Mouse (Mus musculus) midbrain, embryonic 15.5 days (tissue): ENCODE data around the gene Tbk1. TPM values are rescaled to one million over a fixed set of nuclear protein-coding genes. Genes with fewer than 3 reads are reported as not detected.

Source experiments
- ATAC-seq: fragments of 200-750 bp; cut with Nextera tagmentation; replicated peaks from 2 replicates; pipeline ENCODE4 v1.8.0; 2017; ENCODE audit warnings: moderate TSS enrichment
- H3K27ac ChIP-seq: fragments of 300-500 bp; sonication (generic); 2 replicates; pipeline ENCODE4 v1.5.1; 2015; ENCODE audit warnings: mild to moderate bottlenecking, inconsistent platforms
- H3K27me3 ChIP-seq: fragments of 300-500 bp; sonication (generic); replicated peaks from 2 replicates; pipeline ENCODE4 v1.6.1; 2015; ENCODE audit warnings: inconsistent platforms
- H3K36me3 ChIP-seq: fragments of 300-500 bp; sonication (generic); replicated peaks from 2 replicates; pipeline ENCODE4 v1.6.1; 2015; ENCODE audit warnings: inconsistent platforms
- H3K4me1 ChIP-seq: fragments of 300-500 bp; sonication (generic); 2 replicates; pipeline ENCODE4 v1.6.1; 2015; ENCODE audit warnings: inconsistent platforms
- H3K4me2 ChIP-seq: fragments of 300-500 bp; sonication (generic); 2 replicates; pipeline ENCODE4 v1.6.1; 2015; ENCODE audit warnings: inconsistent platforms, mild to moderate bottlenecking, moderate library complexity
- H3K4me3 ChIP-seq: fragments of 300-500 bp; sonication (generic); 2 replicates; pipeline ENCODE4 v1.5.1; 2015; ENCODE audit warnings: mild to moderate bottlenecking, inconsistent platforms
- H3K9ac ChIP-seq: fragments of 300-500 bp; sonication (generic); 2 replicates; pipeline ENCODE4 v1.6.1; 2015; ENCODE audit warnings: mild to moderate bottlenecking, inconsistent platforms
- H3K9me3 ChIP-seq: fragments of 300-500 bp; sonication (generic); 2 replicates; pipeline ENCODE4 v1.6.1; 2016; ENCODE audit warnings: inconsistent platforms
- WGBS: fragments of 180-500 bp; shearing (Covaris S2); methylation state at CpG from one replicate; pipeline ENCODE4 v1.1.7; 2015; ENCODE audit warnings: mixed read lengths; 5-methylcytosine and 5-hydroxymethylcytosine counted together
- polyA plus RNA-seq: library from polyadenylated mRNA; unstranded; fragments of >200 nt; fragmentation: Nextera tagmentation; extraction: Ambion mirVana; gene quantifications from 2 replicates; pipeline ENCODE4 v1.2.1, GENCODE M21; 2015

Tbk1 gene
- polyA plus RNA-seq, 1 experiment from 2014 or later: 33.7 TPM

GRCm38 (mm10) chr10:121585056-121585790 lies 1.4 kb downstream of the Tbk1 start:
- 91% methylated on average over 20 of the region's 20 CpGs for WGBS
- H3K4me3 ChIP-seq: peak overlapping the region; percentile 77
- H3K9me3 ChIP-seq: no peaks in the 10 kb centered on the region
- peak overlapping the region; percentile 64 for H3K4me2 ChIP-seq
- H3K27me3 ChIP-seq: no peaks in the 10 kb centered on the region
- ATAC-seq: no peak
- peak overlapping the region; percentile 82; the same call in 1 of the 2 replicates for H3K9ac ChIP-seq
- no peak overlapping the region for H3K27ac ChIP-seq
- peaks cover 21% of the 10 kb centered on the region; the same call in 1 of the 2 replicates for H3K36me3 ChIP-seq
- H3K4me1 ChIP-seq: peaks cover 16% of the 10 kb centered on the region

DNA sequence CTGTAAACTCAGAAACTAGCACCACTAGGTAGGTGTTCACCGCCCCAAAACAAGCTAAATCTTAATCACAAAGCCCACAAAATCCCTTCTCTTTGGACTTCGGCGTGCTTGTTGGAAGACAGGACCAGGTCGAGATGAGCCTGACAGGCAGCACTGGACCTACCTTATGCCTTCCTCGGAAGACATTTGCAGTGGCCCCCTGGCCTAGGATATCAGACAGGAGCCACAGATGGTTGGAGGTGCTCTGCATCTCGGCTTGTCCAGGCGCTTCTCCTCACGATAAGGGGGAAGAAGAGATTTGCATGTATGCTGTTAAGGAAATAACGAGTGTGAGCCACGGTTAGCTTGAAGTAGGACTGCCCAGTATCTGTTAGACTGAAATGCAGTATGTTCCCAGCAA lies 2.6 kb downstream of the Tbk1 start:
- no peak overlapping the region for H3K4me2 ChIP-seq
- no peak overlapping the region for H3K4me3 ChIP-seq
- peaks cover 22% of the 10 kb centered on the region; the same call in 1 of the 2 replicates for H3K36me3 ChIP-seq
- H3K9me3 ChIP-seq: no peaks in the 10 kb centered on the region
- no peak overlapping the region for H3K9ac ChIP-seq
- H3K27me3 ChIP-seq: no peaks in the 10 kb centered on the region
- H3K27ac ChIP-seq: no peak overlapping the region
- peaks cover 16% of the 10 kb centered on the region for H3K4me1 ChIP-seq
- WGBS: 92% methylated on average over 10 of the region's 10 CpGs
- ATAC-seq: no peak

GRCm38 (mm10) chr10:121583016-121583415 lies 3.6 kb downstream of the Tbk1 start:
- ATAC-seq: no peak
- H3K36me3 ChIP-seq: peaks cover 22% of the 10 kb centered on the region; the same call in 1 of the 2 replicates
- H3K4me3 ChIP-seq: no peak overlapping the region
- no peak overlapping the region for H3K4me2 ChIP-seq
- H3K27ac ChIP-seq: no peak overlapping the region
- H3K9ac ChIP-seq: no peak overlapping the region
- H3K9me3 ChIP-seq: no peaks in the 10 kb centered on the region
- peaks cover 16% of the 10 kb centered on the region for H3K4me1 ChIP-seq
- no peaks in the 10 kb centered on the region for H3K27me3 ChIP-seq
- WGBS: 95% methylated on average over 12 of the region's 12 CpGs

- WGBS: 95% methylated on average over 8 of the region's 8 CpGs
- Histone ChIP-seq H3K36me3 (peaks cover 25% of the 10 kb centered on the region; the same call in 1 of the 2 replicates), H3K4me3 (no peak overlapping the region), H3K4me1 (peaks cover 16% of the 10 kb centered on the region), H3K9me3 (no peaks in the 10 kb centered on the region), H3K27me3 (no peaks in the 10 kb centered on the region), H3K4me2 (no peak overlapping the region), H3K9ac (no peak overlapping the region), H3K27ac (no peak overlapping the region)
- ATAC-seq: no peak
Observed at GRCm38 (mm10) chr10:121582287-121582686, 4.3 kb downstream of the Tbk1 start.

DNA sequence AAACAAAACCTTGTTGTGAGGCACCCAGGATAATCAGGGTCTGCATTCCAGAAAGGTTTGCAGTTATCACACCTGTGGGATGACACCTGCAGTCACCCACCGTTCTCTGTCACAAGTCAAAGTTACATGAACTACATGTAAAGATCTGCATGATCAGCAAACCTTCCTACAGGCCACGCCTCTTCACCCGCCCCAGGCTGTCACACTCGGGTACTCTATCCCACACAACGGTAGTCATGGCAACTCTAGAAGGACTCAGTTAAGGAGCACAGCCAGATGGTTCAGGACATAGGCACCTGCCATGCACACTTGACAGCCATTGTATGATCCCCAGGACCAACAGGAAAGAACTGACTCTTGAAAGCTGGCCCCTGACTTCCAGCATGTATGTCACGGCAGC lies 5.2 kb downstream of the Tbk1 start:
- Histone ChIP-seq H3K36me3 (peaks cover 25% of the 10 kb centered on the region; the same call in 1 of the 2 replicates), H3K27ac (no peak overlapping the region), H3K9ac (no peak overlapping the region), H3K4me1 (peaks cover 13% of the 10 kb centered on the region), H3K4me3 (no peak overlapping the region), H3K9me3 (no peaks in the 10 kb centered on the region), H3K4me2 (no peak overlapping the region), H3K27me3 (no peaks in the 10 kb centered on the region)
- ATAC-seq: no peak
- WGBS: 64% methylated on average over 6 of the region's 6 CpGs

GRCm38 (mm10) chr10:121580381-121580780 lies 6.2 kb downstream of the Tbk1 start:
- Histone ChIP-seq H3K4me2 (no peak overlapping the region), H3K27me3 (no peaks in the 10 kb centered on the region), H3K27ac (no peak overlapping the region), H3K9me3 (no peaks in the 10 kb centered on the region), H3K36me3 (peaks cover 25% of the 10 kb centered on the region; the same call in 1 of the 2 replicates), H3K4me3 (no peak overlapping the region), H3K9ac (no peak overlapping the region), H3K4me1 (peaks cover 6% of the 10 kb centered on the region)
- 97% methylated on average over 5 of the region's 5 CpGs for WGBS
- no peak for ATAC-seq

DNA sequence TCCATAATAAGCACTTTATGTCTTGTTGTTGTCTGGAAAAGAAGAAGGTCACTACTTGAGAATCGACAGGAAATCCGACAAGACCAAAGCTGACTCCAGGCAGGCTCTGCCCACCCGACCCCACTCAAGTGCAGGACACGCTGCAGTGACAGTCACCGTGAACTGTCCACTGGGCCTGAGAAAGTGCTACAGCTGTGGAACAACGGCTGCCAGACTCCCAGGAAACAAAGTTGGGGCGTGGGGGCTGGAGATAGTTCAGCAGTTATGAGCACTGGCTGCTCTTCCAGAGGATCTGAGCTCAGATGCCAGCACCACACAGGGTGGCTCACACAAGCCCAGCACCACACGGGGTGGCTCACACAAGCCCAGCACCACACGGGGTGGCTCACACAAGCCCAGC lies 10.2 kb downstream of the Tbk1 start:
- ATAC-seq: no peak
- Histone ChIP-seq H3K4me2 (no peak overlapping the region), H3K9me3 (no peaks in the 10 kb centered on the region), H3K27ac (no peak overlapping the region), H3K36me3 (peaks cover 13% of the 10 kb centered on the region; the same call in 1 of the 2 replicates), H3K9ac (no peak overlapping the region), H3K4me3 (no peak overlapping the region), H3K27me3 (no peaks in the 10 kb centered on the region), H3K4me1 (no peaks in the 10 kb centered on the region)
- 90% methylated on average over 9 of the region's 9 CpGs for WGBS

DNA sequence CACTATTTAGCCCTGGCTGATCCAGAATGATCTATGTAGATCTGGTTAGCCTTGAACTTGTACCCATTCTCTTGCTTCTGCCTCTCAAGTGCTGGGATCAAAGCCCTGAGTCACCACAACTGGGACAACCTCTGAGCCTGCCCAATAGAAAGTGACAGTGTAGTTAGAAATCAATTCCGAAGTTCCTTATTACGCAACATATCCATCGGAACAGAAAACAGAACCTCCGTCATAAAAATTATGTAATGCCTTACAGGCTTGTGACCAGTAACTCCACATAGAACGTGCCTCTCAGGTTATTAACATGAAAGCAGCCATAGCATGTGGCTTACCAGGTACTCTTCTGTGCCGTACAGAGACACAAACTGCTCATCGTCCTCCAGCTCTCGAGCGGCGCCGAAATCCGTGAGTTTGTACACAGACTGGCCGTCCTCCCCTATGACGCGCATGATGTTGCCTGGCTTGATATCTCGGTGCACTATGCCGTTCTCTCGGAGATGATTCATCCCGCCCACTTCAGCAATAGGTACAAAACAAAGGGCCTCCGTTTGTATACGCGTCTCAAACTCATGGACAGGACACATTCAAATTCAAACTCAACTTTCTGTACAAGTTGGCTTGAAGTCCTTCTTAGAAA lies 15.0 kb downstream of the Tbk1 start:
- Histone ChIP-seq H3K4me1 (peaks cover 21% of the 10 kb centered on the region), H3K4me2 (no peak overlapping the region), H3K9ac (no peak overlapping the region), H3K9me3 (no peaks in the 10 kb centered on the region), H3K27ac (no peak overlapping the region), H3K27me3 (no peaks in the 10 kb centered on the region), H3K4me3 (no peak overlapping the region), H3K36me3 (0 out of 2 replicates have a peak, but pooled peaks cover 5% of the 10 kb centered on the region)
- WGBS: 96% methylated on average over 22 of the region's 22 CpGs
- ATAC-seq: no peak

DNA sequence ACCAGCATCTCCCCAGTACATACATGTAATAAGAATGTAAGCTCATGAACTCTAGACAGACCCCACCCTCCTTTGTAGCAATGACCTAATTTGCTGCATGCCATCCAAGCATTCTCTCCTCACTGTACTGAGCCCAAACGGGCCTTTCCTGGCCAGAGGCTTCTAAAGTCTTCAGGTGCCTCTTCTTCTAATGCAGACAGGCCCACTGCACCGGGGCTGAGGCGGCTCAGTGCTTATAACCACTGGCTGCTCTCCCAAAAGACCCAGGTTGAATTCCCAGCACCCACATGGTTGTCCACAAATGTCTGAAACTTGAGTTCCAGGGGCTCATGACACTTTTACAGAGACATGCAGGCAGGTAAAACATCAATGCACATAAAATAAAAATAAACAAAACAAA lies 15.6 kb downstream of the Tbk1 start:
- no peak overlapping the region for H3K9ac ChIP-seq
- no peaks in the 10 kb centered on the region for H3K9me3 ChIP-seq
- peaks cover 21% of the 10 kb centered on the region for H3K4me1 ChIP-seq
- H3K27me3 ChIP-seq: no peaks in the 10 kb centered on the region
- H3K36me3 ChIP-seq: 0 out of 2 replicates have a peak, but pooled peaks cover 5% of the 10 kb centered on the region
- no peak for ATAC-seq
- H3K4me2 ChIP-seq: no peak overlapping the region
- 92% methylated on average over 3 of the region's 3 CpGs for WGBS
- no peak overlapping the region for H3K4me3 ChIP-seq
- H3K27ac ChIP-seq: no peak overlapping the region

DNA sequence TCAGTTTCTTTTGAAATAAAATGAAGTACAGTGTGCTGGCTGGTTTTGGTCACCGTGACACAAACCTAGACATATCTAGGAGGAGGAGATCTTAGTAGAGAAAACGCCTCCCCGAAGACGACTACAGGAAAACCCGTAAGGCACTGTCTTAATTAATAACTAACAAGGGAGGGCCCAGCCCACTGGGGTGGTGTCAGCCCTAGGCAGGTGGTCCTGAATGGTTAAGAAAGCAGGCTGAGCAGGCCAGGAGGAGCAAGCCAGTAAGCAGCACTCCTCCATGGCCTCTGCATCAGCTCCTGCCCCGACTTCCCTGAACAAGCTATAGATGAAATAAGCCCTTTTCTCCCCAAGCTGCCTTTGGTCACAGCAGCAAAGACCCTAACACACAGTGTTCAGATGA lies 16.8 kb downstream of the Tbk1 start:
- no peaks in the 10 kb centered on the region for H3K27me3 ChIP-seq
- H3K9me3 ChIP-seq: no peaks in the 10 kb centered on the region
- H3K4me2 ChIP-seq: peak overlapping the region; percentile 50
- no peak overlapping the region for H3K4me3 ChIP-seq
- 0 out of 2 replicates have a peak, but pooled peaks cover 8% of the 10 kb centered on the region for H3K36me3 ChIP-seq
- peak overlapping the region; percentile 81 for H3K27ac ChIP-seq
- 48% methylated on average over 6 of the region's 6 CpGs for WGBS
- H3K9ac ChIP-seq: no peak overlapping the region
- 0 out of 2 replicates have a peak, but pooled peaks have one; percentile 24 for ATAC-seq
- H3K4me1 ChIP-seq: peaks cover 21% of the 10 kb centered on the region

DNA sequence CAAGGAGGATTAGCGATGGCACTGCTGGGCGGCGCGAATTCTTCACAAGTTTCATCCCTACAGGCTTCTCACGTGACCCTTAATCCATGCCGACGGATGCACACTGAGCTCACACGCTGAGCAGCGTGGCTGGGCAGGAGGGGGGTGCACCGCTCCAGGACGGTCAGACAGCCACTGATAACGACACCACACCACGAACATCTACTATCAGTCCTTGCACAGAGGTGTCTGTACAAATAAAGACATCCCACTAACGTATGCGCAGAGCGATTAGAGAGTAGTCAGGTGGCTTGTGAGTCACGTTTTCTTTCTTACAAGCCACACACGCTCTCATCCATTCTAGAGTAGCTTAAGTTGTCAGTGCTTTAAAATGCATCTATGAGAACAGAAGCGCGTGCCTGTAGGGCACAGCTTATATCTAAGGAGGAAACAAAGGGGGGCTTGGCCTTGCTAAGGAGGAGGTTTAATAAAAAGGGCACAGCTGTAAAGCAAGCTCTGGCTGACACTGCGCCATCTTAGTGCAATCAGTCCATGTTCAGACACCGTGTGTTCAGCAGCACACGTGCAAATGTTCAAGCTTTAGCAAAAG lies 17.5 kb downstream of the Tbk1 start:
- 0 out of 2 replicates have a peak, but pooled peaks cover 7% of the 10 kb centered on the region for H3K36me3 ChIP-seq
- H3K4me2 ChIP-seq: peak overlapping the region; percentile 50
- H3K9ac ChIP-seq: peak overlapping the region; percentile 15; the same call in 1 of the 2 replicates
- H3K9me3 ChIP-seq: no peaks in the 10 kb centered on the region
- H3K27me3 ChIP-seq: no peaks in the 10 kb centered on the region
- WGBS: 6% methylated on average over 23 of the region's 23 CpGs
- peak overlapping the region; percentile 81 for H3K27ac ChIP-seq
- peaks cover 21% of the 10 kb centered on the region for H3K4me1 ChIP-seq
- H3K4me3 ChIP-seq: peak overlapping the region; percentile 26
- ATAC-seq: peak; percentile 94

DNA sequence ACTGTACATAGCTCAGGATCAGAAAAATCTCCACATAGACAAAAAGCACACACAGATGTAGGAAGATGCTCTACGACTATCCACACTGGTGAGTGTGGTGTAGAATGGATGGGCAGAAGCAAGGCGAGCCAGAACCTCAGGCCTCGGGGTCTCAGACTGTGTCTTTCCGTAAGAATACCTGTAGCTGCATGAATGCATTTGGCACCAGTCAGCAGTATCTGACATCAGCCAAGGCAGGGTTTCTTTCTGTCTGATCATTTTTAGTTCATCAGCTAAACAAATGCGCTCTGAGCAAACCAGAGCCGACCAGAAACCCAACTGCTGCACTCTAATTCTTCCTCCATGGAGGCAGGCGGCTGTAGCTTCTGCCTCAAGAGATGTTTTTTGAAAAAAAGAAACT lies 18.1 kb downstream of the Tbk1 start:
- H3K9ac ChIP-seq: 0 out of 2 replicates have a peak overlapping the region, but pooled peaks have one; percentile 15

More for the DNA sequence above, 18.1 kb downstream of the Tbk1 start:
- H3K4me2 ChIP-seq: peak overlapping the region; percentile 50
- peaks cover 10% of the 10 kb centered on the region; the same call in 1 of the 2 replicates for H3K36me3 ChIP-seq
- H3K9me3 ChIP-seq: no peaks in the 10 kb centered on the region
- peak overlapping the region; percentile 26 for H3K4me3 ChIP-seq
- peak overlapping the region; percentile 81 for H3K27ac ChIP-seq
- peaks cover 21% of the 10 kb centered on the region for H3K4me1 ChIP-seq
- no peaks in the 10 kb centered on the region for H3K27me3 ChIP-seq
- 40% methylated on average over 7 of the region's 7 CpGs for WGBS
- ATAC-seq: peak; percentile 69
